Mouse (Mus musculus): ENCODE data around the gene Zbtb21. TPM values are rescaled to one million over a fixed set of nuclear protein-coding genes. Genes with fewer than 3 reads are reported as not detected.
"Not testable (repeated sequence)": the region's sequence is repeated elsewhere in the genome, so short reads cannot be mapped to it uniquely, and the experiment has no call there.

Gene Zbtb21
- 15.9 and 17.4 TPM in 2 replicates for polyA plus RNA-seq (2016; fragmentation: Nextera tagmentation; extraction: Ambion mirVana)

DNA sequence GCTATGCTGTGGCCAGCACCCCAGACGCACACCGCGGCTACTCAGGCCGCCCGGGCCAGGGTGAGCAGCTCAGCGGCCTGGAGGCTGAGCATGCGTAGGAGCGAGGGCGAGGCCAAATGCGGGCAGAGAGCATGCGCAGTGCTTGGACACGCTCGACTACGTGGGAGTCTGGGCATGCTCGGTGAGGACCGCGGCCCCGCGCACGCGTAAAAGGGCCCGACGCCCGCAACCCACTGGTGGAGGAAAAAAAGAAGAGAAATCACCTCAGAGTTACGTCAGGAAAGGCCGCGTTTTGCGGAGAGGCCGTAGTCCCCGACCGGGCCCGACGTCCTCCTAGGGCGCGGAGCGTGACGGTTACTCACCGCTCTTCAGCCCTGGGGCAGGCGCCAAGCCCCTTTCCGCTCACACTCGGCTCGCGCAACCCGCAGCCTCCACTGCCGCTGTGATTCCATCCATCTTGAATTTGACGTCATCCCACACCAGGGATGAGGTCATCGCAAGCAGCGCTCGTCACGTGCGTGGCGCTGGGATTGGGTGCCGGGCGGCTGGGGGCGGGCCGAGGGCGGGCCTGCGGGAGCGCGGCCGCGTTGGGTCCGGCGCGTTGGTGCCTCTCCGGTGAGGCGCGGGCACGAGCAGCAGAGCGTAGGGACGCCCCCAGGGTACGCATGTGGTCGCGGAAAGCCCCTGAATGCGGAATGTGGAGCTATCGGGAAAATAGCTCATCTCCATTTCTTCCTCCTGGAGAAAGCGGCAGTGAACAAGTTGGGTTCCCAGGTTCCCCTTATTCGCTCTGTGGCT is at the start of gene Zbtb21, which contains the start of gene C2cd2:
Gene Zbtb21 (minus strand): TSS at position 472 of the 798 bp plus-strand sequence.
Gene C2cd2 (minus strand): TSS at position 448 of the 798 bp plus-strand sequence.
- Histone ChIP-seq H3K4me3 (peak within 1 kb of the TSS; percentile 91), H3K4me1 (peaks cover 22% of the 10 kb centered on the region), H3K27me3 (ENCODE audit: poor library complexity, severe bottlenecking) (no peaks in the 10 kb centered on the region), H3K27ac (peak within 1 kb of the TSS; percentile 96), H3K36me3 (replicated peaks) (0 out of 2 replicates have a peak, but pooled peaks cover 5% of the 10 kb centered on the region), H3K9me3 (no peaks in the 10 kb centered on the region)
- under 1% methylated on average over 78 of the region's 78 CpGs for WGBS
- DNase-seq (ENCODE audit: extremely low spot score, low spot score) = peak; percentile 94

DNA sequence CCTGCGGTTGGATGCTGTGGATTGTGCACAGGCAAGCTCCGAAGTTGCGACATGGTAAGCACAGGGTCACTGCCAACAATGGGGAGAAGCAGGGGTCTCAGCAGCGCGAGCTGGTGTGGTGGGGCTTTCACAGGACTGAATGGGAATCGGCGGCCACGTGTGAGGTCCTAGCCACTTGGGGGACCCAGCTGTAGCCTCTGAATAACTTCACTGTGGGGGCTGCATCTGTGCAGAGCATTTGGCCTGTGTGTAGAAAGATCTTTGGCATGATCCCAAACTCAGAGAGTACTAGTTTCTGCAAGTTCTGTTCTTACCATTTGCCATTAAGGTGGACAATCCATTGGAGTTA is 34.9 kb upstream of the Zbtb21 start:
- Histone ChIP-seq H3K27ac (peak overlapping the region; percentile 81), H3K4me3 (peak overlapping the region; percentile 62), H3K4me1 (peaks cover 17% of the 10 kb centered on the region), H3K9me3 (peaks cover 31% of the 10 kb centered on the region), H3K36me3 (replicated peaks) (peaks cover 35% of the 10 kb centered on the region)
- 1% methylated on average over 8 of the region's 8 CpGs for WGBS
- not testable (repeated sequence) for H3K27me3 ChIP-seq (ENCODE audit: poor library complexity, severe bottlenecking); DNase-seq (ENCODE audit: extremely low spot score, low spot score)

DNA sequence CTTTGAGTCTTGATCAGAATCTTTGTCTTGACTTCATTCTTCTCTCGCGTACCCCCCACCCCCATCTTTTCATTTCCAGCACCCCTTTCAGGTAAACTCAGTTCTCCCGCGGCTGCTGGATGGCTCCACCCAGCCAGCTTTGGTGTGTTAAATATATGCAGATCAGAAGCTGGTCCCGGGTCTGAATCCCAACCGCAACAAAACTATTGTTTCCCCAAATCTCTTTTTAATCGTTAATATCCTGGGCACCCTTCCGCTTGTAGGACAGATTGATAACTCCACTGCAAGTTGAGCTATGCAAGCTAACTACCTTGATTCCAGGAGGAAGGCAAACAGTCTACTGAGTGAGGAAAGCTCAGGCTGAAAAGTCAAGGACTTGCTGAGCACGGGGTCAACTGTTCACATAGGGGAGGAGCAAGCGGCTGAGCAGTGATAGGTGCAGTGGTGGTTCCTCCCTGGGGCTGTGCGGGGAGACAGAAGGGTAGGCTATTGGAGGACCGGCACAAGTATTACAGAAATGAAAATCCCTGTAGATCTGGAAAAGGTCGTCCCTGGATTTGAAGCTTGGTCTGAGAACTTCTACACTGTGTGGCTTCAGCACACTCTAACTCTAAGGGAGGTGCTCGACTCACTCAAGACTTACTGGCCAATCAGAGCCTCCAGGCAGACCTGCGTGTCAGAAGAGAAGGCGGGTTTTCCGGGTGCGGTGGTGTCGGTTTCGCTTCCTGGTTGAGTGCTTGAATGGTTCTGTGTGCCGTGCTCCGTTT is 34.4 kb upstream of the Zbtb21 start, which contains the start of gene B230307C23Rik:
Gene B230307C23Rik (plus strand): TSS at position 700 of the 767 bp plus-strand sequence.
- peaks cover 26% of the 10 kb centered on the region for H3K9me3 ChIP-seq
- H3K27ac ChIP-seq = peak within 1 kb of the TSS; percentile 81
- H3K36me3 ChIP-seq (replicated peaks) = peaks cover 29% of the 10 kb centered on the region
- DNase-seq (ENCODE audit: extremely low spot score, low spot score) = peak; percentile 89
- peak within 1 kb of the TSS; percentile 62 for H3K4me3 ChIP-seq
- H3K4me1 ChIP-seq = peaks cover 17% of the 10 kb centered on the region
- 2% methylated on average over 22 of the region's 22 CpGs for WGBS
- H3K27me3 ChIP-seq (ENCODE audit: poor library complexity, severe bottlenecking) = no peaks in the 10 kb centered on the region

GRCm38 (mm10) chr16:97995849-97996615 is 33.6 kb upstream of the Zbtb21 start:
- peaks cover 17% of the 10 kb centered on the region for H3K4me1 ChIP-seq
- H3K4me3 ChIP-seq = peak overlapping the region; percentile 62
- peak overlapping the region; percentile 81 for H3K27ac ChIP-seq
- peaks cover 20% of the 10 kb centered on the region for H3K9me3 ChIP-seq
- WGBS = 25% methylated on average over 1 of the region's 1 CpGs
- no peak for DNase-seq (ENCODE audit: extremely low spot score, low spot score)
- H3K27me3 ChIP-seq (ENCODE audit: poor library complexity, severe bottlenecking) = no peaks in the 10 kb centered on the region
- H3K36me3 ChIP-seq (replicated peaks) = peaks cover 26% of the 10 kb centered on the region

GRCm38 (mm10) chr16:97992477-97992876 is 30.1 kb upstream of the Zbtb21 start:
- H3K27ac ChIP-seq; H3K4me3 ChIP-seq; H3K36me3 ChIP-seq (replicated peaks); H3K27me3 ChIP-seq (ENCODE audit: poor library complexity, severe bottlenecking); H3K9me3 ChIP-seq; H3K4me1 ChIP-seq; DNase-seq (ENCODE audit: extremely low spot score, low spot score): not testable (repeated sequence)
- WGBS = 84% methylated on average over 3 of the region's 3 CpGs

GRCm38 (mm10) chr16:97991517-97991916 is 29.1 kb upstream of the Zbtb21 start:
- H3K4me1 ChIP-seq = peaks cover 7% of the 10 kb centered on the region
- WGBS = 81% methylated on average over 2 of the region's 2 CpGs
- no peaks in the 10 kb centered on the region for H3K36me3 ChIP-seq (replicated peaks)
- no peak overlapping the region for H3K4me3 ChIP-seq
- no peak for DNase-seq (ENCODE audit: extremely low spot score, low spot score)
- H3K27ac ChIP-seq = no peak overlapping the region
- no peaks in the 10 kb centered on the region for H3K27me3 ChIP-seq (ENCODE audit: poor library complexity, severe bottlenecking)
- H3K9me3 ChIP-seq = no peaks in the 10 kb centered on the region; the same call in 1 of the 2 replicates

GRCm38 (mm10) chr16:97984589-97984988 is 22.2 kb upstream of the Zbtb21 start:
- H3K36me3 ChIP-seq (replicated peaks) = no peaks in the 10 kb centered on the region
- H3K9me3 ChIP-seq = no peaks in the 10 kb centered on the region; the same call in 1 of the 2 replicates
- no peaks in the 10 kb centered on the region for H3K27me3 ChIP-seq (ENCODE audit: poor library complexity, severe bottlenecking)
- WGBS = 57% methylated on average over 5 of the region's 5 CpGs
- no peak overlapping the region for H3K4me3 ChIP-seq
- H3K4me1 ChIP-seq = peaks cover 4% of the 10 kb centered on the region; the same call in 1 of the 2 replicates
- no peak for DNase-seq (ENCODE audit: extremely low spot score, low spot score)
- no peak overlapping the region for H3K27ac ChIP-seq

GRCm38 (mm10) chr16:97981362-97981761 is 18.9 kb upstream of the Zbtb21 start:
- no peak for DNase-seq (ENCODE audit: extremely low spot score, low spot score)

GRCm38 (mm10) chr16:97977722-97978121 is 15.3 kb upstream of the Zbtb21 start:
- no peak for DNase-seq (ENCODE audit: extremely low spot score, low spot score)
- WGBS = 91% methylated on average over 3 of the region's 3 CpGs
- no peaks in the 10 kb centered on the region for H3K36me3 ChIP-seq (replicated peaks)
- H3K27me3 ChIP-seq (ENCODE audit: poor library complexity, severe bottlenecking) = no peaks in the 10 kb centered on the region
- no peaks in the 10 kb centered on the region for H3K4me1 ChIP-seq
- H3K4me3 ChIP-seq = no peak overlapping the region
- no peaks in the 10 kb centered on the region for H3K9me3 ChIP-seq
- no peak overlapping the region for H3K27ac ChIP-seq

More at GRCm38 (mm10) chr16:97981362-97981761, 18.9 kb upstream of the Zbtb21 start:
- Histone ChIP-seq H3K36me3 (replicated peaks) (no peaks in the 10 kb centered on the region), H3K27me3 (ENCODE audit: poor library complexity, severe bottlenecking) (no peaks in the 10 kb centered on the region), H3K9me3 (no peaks in the 10 kb centered on the region), H3K4me3 (no peak overlapping the region), H3K4me1 (peaks cover 4% of the 10 kb centered on the region; the same call in 1 of the 2 replicates), H3K27ac (no peak overlapping the region)
- WGBS = 92% methylated on average over 1 of the region's 1 CpGs

- no peaks in the 10 kb centered on the region for H3K9me3 ChIP-seq
- no peaks in the 10 kb centered on the region for H3K4me1 ChIP-seq
- DNase-seq (ENCODE audit: extremely low spot score, low spot score) = no peak
- 77% methylated on average over 1 of the region's 1 CpGs for WGBS
- no peaks in the 10 kb centered on the region for H3K36me3 ChIP-seq (replicated peaks)
- no peak overlapping the region for H3K27ac ChIP-seq
- no peaks in the 10 kb centered on the region for H3K27me3 ChIP-seq (ENCODE audit: poor library complexity, severe bottlenecking)
- H3K4me3 ChIP-seq = no peak overlapping the region
Measured at GRCm38 (mm10) chr16:97977277-97977676, 14.9 kb upstream of the Zbtb21 start.

DNA sequence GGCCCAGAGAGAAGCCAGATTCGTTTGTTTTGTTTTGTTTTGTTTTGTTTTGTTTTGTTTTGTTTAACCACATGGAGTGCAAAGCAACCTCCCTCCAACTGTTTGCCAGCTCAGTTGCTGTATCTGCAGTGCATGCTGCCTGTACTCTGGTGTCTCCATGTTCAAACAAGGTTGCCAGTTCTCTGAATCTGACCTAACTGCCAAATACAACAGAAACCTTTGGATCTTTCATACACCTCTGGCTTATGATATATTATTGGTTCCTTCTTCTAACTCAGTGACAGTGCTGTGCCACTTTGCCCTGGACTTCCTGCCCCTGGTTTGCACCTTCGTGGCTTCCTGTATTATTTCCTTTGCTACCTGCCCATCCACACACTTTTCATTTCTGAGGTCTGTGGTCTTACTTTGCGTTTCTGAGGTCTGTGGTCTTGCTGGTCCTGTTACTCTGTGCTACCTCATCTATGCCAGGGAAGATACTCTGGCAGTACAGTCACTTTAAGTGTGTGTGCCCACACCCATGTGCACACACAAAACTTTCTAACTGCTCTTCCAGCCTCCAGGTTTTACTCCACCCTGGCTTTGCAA is 1.6 kb upstream of the Zbtb21 start:
- Histone ChIP-seq H3K27ac (no peak overlapping the region), H3K9me3 (0 out of 2 replicates have a peak, but pooled peaks cover 3% of the 10 kb centered on the region), H3K36me3 (replicated peaks) (no peaks in the 10 kb centered on the region), H3K4me1 (peaks cover 22% of the 10 kb centered on the region), H3K27me3 (ENCODE audit: poor library complexity, severe bottlenecking) (no peaks in the 10 kb centered on the region), H3K4me3 (no peak overlapping the region)
- WGBS = 86% methylated on average over 3 of the region's 3 CpGs
- no peak for DNase-seq (ENCODE audit: extremely low spot score, low spot score)

All from forebrain, embryonic 10.5 days (tissue).